Mouse (Mus musculus) spleen, adult 2 months (tissue): ENCODE results near the gene Tnfsf15.

Experiments
- CTCF ChIP-seq: fragments of 200-500 bp; IDR thresholded peaks from 2 replicates; pipeline ENCODE4 v1.5.1; 2011; ENCODE audit warnings: mild to moderate bottlenecking, inconsistent platforms; ENCODE audit not compliant: insufficient read depth, insufficient read length, insufficient replicate concordance; ENCODE audit errors: extremely low read depth
- POLR2A ChIP-seq: fragments of 200-500 bp; IDR thresholded peaks from 2 replicates; pipeline ENCODE4 v1.6.1; 2011; ENCODE audit warnings: low read depth, low read length, inconsistent platforms

GRCm38 (mm10) chr4:63696921-63697320 lies 48.0 kb downstream of the Tnfsf15 start:
- TF ChIP-seq CTCF (no peak), POLR2A (no peak)
